Mouse (Mus musculus) kidney, postnatal 0 days (tissue): Measurements from ENCODE around the gene Dclk2. TPM values are rescaled to one million over a fixed set of nuclear protein-coding genes. Genes with fewer than 3 reads are reported as not detected.
A peak's percentile ranks its signal among the peaks of the same experiment; 100 is the strongest.

Source experiments
- ATAC-seq: fragments of 200-750 bp; cut with Nextera tagmentation; replicated peaks from 2 replicates; pipeline ENCODE4 v1.8.0; 2017; ENCODE audit warnings: low read depth, moderate number of reproducible peaks, moderate TSS enrichment, moderate library complexity; ENCODE audit not compliant: low FRiP score
- DNase-seq: peaks from one replicate; pipeline ENCODE4 v3.0.0-alpha.2; 2016; ENCODE audit warnings: low spot score
- H3K27ac ChIP-seq: fragments of 300-500 bp; sonication (generic); 2 replicates; pipeline ENCODE4 v1.5.1; 2014; ENCODE audit warnings: mild to moderate bottlenecking
- H3K27me3 ChIP-seq: fragments of 300-500 bp; sonication (generic); 2 replicates; pipeline ENCODE4 v1.6.1; 2014; ENCODE audit warnings: low read length, mixed read lengths; ENCODE audit not compliant: insufficient read depth
- H3K36me3 ChIP-seq: fragments of 300-500 bp; sonication (generic); 2 replicates; pipeline ENCODE4 v1.6.1; 2014; ENCODE audit warnings: low read length, mixed read lengths; ENCODE audit not compliant: insufficient read depth
- H3K4me1 ChIP-seq: fragments of 300-500 bp; sonication (generic); replicated peaks from 2 replicates; pipeline ENCODE4 v1.6.1; 2014; ENCODE audit warnings: antibody characterized with exemption, low read length, mixed read lengths; ENCODE audit not compliant: insufficient read depth
- H3K4me2 ChIP-seq: fragments of 300-500 bp; sonication (generic); 2 replicates; pipeline ENCODE4 v1.6.1; 2014; ENCODE audit warnings: mild to moderate bottlenecking, low read length, moderate library complexity, mixed read lengths
- H3K4me3 ChIP-seq: fragments of 300-500 bp; sonication (generic); replicated peaks from 2 replicates; pipeline ENCODE4 v1.5.1; 2014; ENCODE audit warnings: low read depth, low read length
- H3K9ac ChIP-seq: fragments of 300-500 bp; sonication (generic); 2 replicates; pipeline ENCODE4 v1.6.1; 2014; ENCODE audit warnings: low read depth, low read length
- H3K9me3 ChIP-seq: fragments of 300-500 bp; sonication (generic); replicated peaks from 2 replicates; pipeline ENCODE4 v1.6.1; 2016; ENCODE audit warnings: low read length, inconsistent platforms, mixed read lengths
- CTCF ChIP-seq: IDR thresholded peaks from 2 replicates; pipeline ENCODE4 v1.5.1; 2016; ENCODE audit warnings: antibody characterized with exemption, low read depth, mild to moderate bottlenecking, moderate library complexity
- WGBS: fragments of 180-500 bp; shearing (Covaris S2); extraction: QIAGEN DNeasy Blood & Tissue Kit; methylation state at CpG from one replicate; pipeline ENCODE4 v1.1.7; 2014; 5-methylcytosine and 5-hydroxymethylcytosine counted together
- polyA plus RNA-seq: library from polyadenylated mRNA; unstranded; fragments of >200 nt; fragmentation: Nextera tagmentation; extraction: Ambion mirVana; gene quantifications from 2 replicates; pipeline ENCODE4 v1.2.1, GENCODE M21; 2015

Dclk2 gene
- polyA plus RNA-seq, 1 experiment from 2014 or later: 2.3 TPM

DNA sequence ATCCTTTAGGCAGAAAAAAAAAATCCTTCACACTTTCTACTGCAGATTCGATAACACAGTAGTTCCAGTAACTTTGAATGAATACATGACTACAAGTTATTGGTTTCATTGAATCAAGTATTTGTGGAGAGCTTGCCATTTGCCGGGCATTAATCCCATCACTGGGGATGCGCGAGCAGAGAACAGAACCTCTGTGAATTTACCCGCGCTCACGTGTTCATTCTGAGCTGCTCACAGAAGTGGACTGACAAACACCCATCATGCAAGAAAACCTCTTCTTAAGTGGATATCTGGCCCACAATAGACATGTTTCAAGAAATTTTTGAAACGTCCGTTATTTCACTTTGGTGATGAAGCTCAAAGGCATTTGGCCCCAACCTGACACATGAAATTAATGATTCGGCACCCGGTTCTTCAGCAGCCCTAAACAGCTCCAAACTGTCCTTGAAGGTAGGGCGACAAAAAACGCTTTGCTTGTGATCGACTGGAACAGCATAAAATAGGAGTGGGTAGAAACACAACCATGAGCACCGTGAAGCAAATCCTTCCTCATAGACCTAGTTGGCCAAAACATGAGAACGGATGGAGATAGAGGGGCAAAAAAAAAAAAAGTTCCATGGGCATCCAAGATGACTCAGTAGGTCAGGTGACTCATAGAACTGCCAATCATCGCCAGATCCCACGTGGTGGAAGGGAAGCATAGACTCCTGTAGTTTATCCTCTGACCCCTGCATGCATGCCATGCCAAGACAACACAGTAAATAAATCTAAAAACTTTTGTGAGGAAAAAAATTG is 726 bp upstream of the Dclk2 start:
- Histone ChIP-seq H3K4me1 (peaks cover 5% of the 10 kb centered on the region; the same call in 1 of the 2 replicates), H3K27ac (no peak overlapping the region), H3K4me3 (peak overlapping the region; percentile 82), H3K9me3 (no peaks in the 10 kb centered on the region), H3K36me3 (no peaks in the 10 kb centered on the region), H3K4me2 (peak overlapping the region; percentile 83), H3K27me3 (no peaks in the 10 kb centered on the region; the same call in 1 of the 2 replicates), H3K9ac (no peak overlapping the region)
- no peak for TF ChIP-seq CTCF
- no peak for ATAC-seq
- DNase-seq: no peak
- 63% methylated on average over 18 of the region's 18 CpGs for WGBS

DNA sequence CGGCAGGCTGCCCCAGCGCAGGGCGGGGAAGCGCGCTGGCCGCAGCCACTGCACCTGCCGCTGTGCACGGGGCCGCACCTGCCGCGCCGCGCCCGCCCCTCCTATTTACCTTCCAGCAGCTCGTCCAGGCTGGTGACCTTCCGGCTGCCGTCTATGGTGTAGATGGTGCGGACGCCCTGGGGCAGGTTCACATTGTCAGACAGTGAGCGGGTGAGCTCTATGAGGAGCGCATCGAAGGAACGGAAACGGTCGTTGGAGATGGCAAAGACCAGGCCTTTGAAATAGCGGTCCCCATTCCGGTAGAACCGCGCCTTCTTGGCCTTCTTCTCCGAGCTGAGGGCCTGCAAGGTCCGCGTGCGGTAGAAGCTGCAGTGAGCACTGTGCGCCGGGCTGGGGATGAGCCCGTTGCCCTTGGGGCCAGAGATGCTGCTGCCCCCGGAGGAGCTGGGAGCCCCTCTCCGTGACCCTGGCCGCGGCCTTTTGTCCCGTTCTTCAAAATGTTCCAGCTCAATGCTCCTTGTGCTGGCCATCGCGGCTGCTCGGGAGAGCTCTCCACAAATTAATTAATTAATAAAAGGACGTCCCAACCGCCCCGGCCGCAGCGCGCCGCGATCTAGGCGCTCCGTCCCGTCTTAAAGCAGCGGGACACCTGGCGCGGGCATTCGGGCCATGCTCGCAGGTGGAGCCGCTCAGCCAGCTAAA is 860 bp downstream of the Dclk2 start:
- H3K27me3 ChIP-seq: no peaks in the 10 kb centered on the region; the same call in 1 of the 2 replicates
- TF ChIP-seq CTCF: no peak
- peak overlapping the region; percentile 76 for H3K9ac ChIP-seq
- H3K9me3 ChIP-seq: no peaks in the 10 kb centered on the region
- peak overlapping the region; percentile 82 for H3K4me3 ChIP-seq
- WGBS: under 1% methylated on average over 61 of the region's 61 CpGs
- H3K4me1 ChIP-seq: peaks cover 5% of the 10 kb centered on the region; the same call in 1 of the 2 replicates
- peak; percentile 33 for DNase-seq
- peak; percentile 16; the same call in 1 of the 2 replicates for ATAC-seq
- no peaks in the 10 kb centered on the region for H3K36me3 ChIP-seq
- peak overlapping the region; percentile 83 for H3K4me2 ChIP-seq
- no peak overlapping the region for H3K27ac ChIP-seq

- WGBS: 95% methylated on average over 5 of the region's 5 CpGs
- DNase-seq (no peak), ATAC-seq (no peak)
- Histone ChIP-seq H3K4me3 (no peak overlapping the region), H3K9me3 (no peaks in the 10 kb centered on the region), H3K4me1 (peaks cover 5% of the 10 kb centered on the region; the same call in 1 of the 2 replicates), H3K4me2 (no peak overlapping the region), H3K27me3 (no peaks in the 10 kb centered on the region; the same call in 1 of the 2 replicates), H3K27ac (no peak overlapping the region), H3K36me3 (no peaks in the 10 kb centered on the region), H3K9ac (no peak overlapping the region)
- no peak for TF ChIP-seq CTCF
Measured at GRCm38 (mm10) chr3:86917048-86917447, 3.6 kb downstream of the Dclk2 start.

GRCm38 (mm10) chr3:86916626-86917025 is 4.0 kb downstream of the Dclk2 start:
- Histone ChIP-seq H3K36me3 (no peaks in the 10 kb centered on the region), H3K27me3 (no peaks in the 10 kb centered on the region; the same call in 1 of the 2 replicates), H3K9ac (no peak overlapping the region), H3K4me2 (no peak overlapping the region), H3K4me3 (no peak overlapping the region), H3K4me1 (peaks cover 5% of the 10 kb centered on the region; the same call in 1 of the 2 replicates), H3K9me3 (no peaks in the 10 kb centered on the region), H3K27ac (no peak overlapping the region)
- ATAC-seq: no peak
- DNase-seq: no peak
- TF ChIP-seq CTCF: no peak
- 91% methylated on average over 4 of the region's 4 CpGs for WGBS

DNA sequence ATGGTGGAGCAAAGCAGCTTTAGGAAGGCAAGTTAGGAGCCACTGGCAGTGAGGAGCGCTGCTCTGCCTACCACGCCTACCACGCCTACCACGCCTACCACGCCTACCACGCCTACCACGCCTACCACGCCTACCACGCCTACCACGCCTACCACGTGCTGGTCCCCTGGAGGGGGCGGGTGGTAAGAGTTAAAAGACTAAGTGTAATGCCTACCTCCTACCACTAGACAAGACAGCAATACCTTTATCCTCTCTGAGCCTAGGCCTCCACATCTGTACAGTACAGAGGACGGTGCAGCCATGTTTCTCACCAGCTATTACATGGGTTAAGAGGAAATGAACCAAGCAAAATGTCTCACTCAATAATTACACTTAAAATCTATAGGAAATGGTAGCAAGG is 5.4 kb downstream of the Dclk2 start:
- no peak overlapping the region for H3K4me3 ChIP-seq
- WGBS: 54% methylated on average over 13 of the region's 13 CpGs
- H3K4me2 ChIP-seq: no peak overlapping the region
- H3K4me1 ChIP-seq: peaks cover 5% of the 10 kb centered on the region; the same call in 1 of the 2 replicates
- TF ChIP-seq CTCF: no peak
- ATAC-seq (no peak), DNase-seq (no peak)
- H3K36me3 ChIP-seq: no peaks in the 10 kb centered on the region
- no peaks in the 10 kb centered on the region for H3K9me3 ChIP-seq
- H3K27me3 ChIP-seq: no peaks in the 10 kb centered on the region; the same call in 1 of the 2 replicates
- H3K9ac ChIP-seq: no peak overlapping the region
- no peak overlapping the region for H3K27ac ChIP-seq

DNA sequence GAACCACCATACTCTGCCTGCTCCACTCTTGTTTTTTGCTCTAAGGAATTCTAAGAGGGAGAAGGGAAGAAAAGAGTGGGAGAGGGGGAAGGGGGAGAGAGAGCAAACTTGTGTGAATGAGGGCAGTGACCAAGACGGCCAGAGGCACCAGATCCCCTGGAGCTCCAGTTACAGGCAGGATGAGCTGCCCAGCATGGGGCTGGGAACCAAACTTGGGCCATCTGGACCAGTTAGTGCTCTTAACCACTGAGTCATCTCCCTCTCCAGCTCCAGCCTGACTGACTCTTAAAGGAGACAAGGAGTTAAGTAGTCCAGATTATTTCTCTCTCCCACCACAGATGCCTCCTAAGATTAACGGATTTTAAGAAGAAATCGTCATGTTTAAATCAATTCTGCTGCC is 6.3 kb downstream of the Dclk2 start:
- Histone ChIP-seq H3K4me2 (no peak overlapping the region), H3K4me3 (no peak overlapping the region), H3K27ac (no peak overlapping the region), H3K9ac (no peak overlapping the region), H3K9me3 (no peaks in the 10 kb centered on the region), H3K36me3 (no peaks in the 10 kb centered on the region), H3K27me3 (no peaks in the 10 kb centered on the region), H3K4me1 (peaks cover under 1% of the 10 kb centered on the region; the same call in 1 of the 2 replicates)
- no peak for ATAC-seq
- TF ChIP-seq CTCF: no peak
- WGBS: 66% methylated on average over 3 of the region's 3 CpGs
- DNase-seq: no peak
